Mouse (Mus musculus): Measurements from ENCODE around the gene Scly.

Gene Scly

GRCm38 (mm10) chr1:91362113-91362512 is 64.0 kb downstream of the Scly start:
- DNase-seq (ENCODE audit: low spot score): no peak

- no peak for DNase-seq (ENCODE audit: low spot score)
Observed at GRCm38 (mm10) chr1:91364822-91365644, 66.9 kb downstream of the Scly start.

- no peak for DNase-seq (ENCODE audit: low spot score)
Observed at GRCm38 (mm10) chr1:91365816-91366214, 67.7 kb downstream of the Scly start.

GRCm38 (mm10) chr1:91366215-91367108 is 68.3 kb downstream of the Scly start, which contains the start of gene Erfe:
TSS of gene Erfe (plus strand) at chr1:91366430.
- DNase-seq (ENCODE audit: low spot score): peak; percentile 74

- no peak for DNase-seq (ENCODE audit: low spot score)
Observed at GRCm38 (mm10) chr1:91367295-91367694, 69.2 kb downstream of the Scly start.

GRCm38 (mm10) chr1:91369408-91369807 is 71.3 kb downstream of the Scly start:
- no peak for DNase-seq (ENCODE audit: low spot score)

DNA sequence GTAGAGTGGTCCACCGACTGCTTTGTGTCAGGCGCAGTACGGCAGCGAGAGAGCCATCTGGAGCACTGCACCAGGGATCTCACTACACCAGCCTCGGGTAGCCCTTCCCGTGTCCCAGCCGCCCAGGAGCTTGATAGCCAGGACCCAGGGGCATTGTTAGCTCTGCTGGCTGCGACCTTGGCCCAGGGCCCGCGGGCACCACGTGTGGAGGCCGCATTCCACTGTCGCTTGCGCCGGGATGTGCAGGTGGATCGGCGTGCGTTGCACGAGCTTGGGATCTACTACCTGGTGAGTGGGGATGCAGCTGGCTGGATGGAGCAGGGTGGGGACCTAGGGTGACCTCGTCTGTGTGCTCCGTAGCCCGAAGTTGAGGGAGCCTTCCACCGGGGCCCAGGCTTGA is 71.9 kb downstream of the Scly start:
- no peak for DNase-seq (ENCODE audit: low spot score)

Data from urinary bladder, postnatal 14 days (tissue).